Mouse (Mus musculus) hindbrain, embryonic 14.5 days (tissue): ENCODE results near the gene Nfix. TPM values are rescaled to one million over a fixed set of nuclear protein-coding genes. Genes with fewer than 3 reads are reported as not detected.

Source experiments
- ATAC-seq: fragments of 200-750 bp; cut with Nextera tagmentation; 2 replicates; pipeline ENCODE4 v1.8.0; 2017; ENCODE audit warnings: moderate number of reproducible peaks, mild to moderate bottlenecking, moderate TSS enrichment, moderate library complexity; ENCODE audit not compliant: low FRiP score
- DNase-seq: peaks from one replicate; pipeline ENCODE4 v3.0.0-alpha.2; 2015; ENCODE audit warnings: low spot score
- H3K27ac ChIP-seq: fragments of 300-500 bp; sonication (generic); 2 replicates; pipeline ENCODE4 v1.5.1; 2014; ENCODE audit warnings: mild to moderate bottlenecking, moderate library complexity
- H3K27me3 ChIP-seq: fragments of 300-500 bp; sonication (generic); 2 replicates; pipeline ENCODE4 v1.6.1; 2014; ENCODE audit warnings: mild to moderate bottlenecking, low read length, mixed read lengths; ENCODE audit not compliant: control insufficient read depth, insufficient read depth
- H3K36me3 ChIP-seq: fragments of 300-500 bp; sonication (generic); replicated peaks from 2 replicates; pipeline ENCODE4 v1.6.1; 2014; ENCODE audit not compliant: control insufficient read depth, insufficient read depth
- H3K4me1 ChIP-seq: fragments of 300-500 bp; sonication (generic); replicated peaks from 2 replicates; pipeline ENCODE4 v1.6.1; 2014; ENCODE audit warnings: antibody characterized with exemption, low read length, mixed read lengths; ENCODE audit not compliant: control insufficient read depth, insufficient read depth
- H3K4me2 ChIP-seq: fragments of 300-500 bp; sonication (generic); replicated peaks from 2 replicates; pipeline ENCODE4 v1.6.1; 2014; ENCODE audit warnings: mild to moderate bottlenecking, moderate library complexity
- H3K4me3 ChIP-seq: fragments of 300-500 bp; sonication (generic); replicated peaks from 2 replicates; pipeline ENCODE4 v1.5.1; 2014; ENCODE audit warnings: mild to moderate bottlenecking, low read length
- H3K9ac ChIP-seq: fragments of 300-500 bp; sonication (generic); 2 replicates; pipeline ENCODE4 v1.6.1; 2014
- H3K9me3 ChIP-seq: fragments of 300-500 bp; sonication (generic); 2 replicates; pipeline ENCODE4 v1.6.1; 2016; ENCODE audit warnings: low read length; ENCODE audit not compliant: control insufficient read depth
- WGBS: fragments of 180-500 bp; shearing (Covaris S2); extraction: QIAGEN DNeasy Blood & Tissue Kit; methylation state at CpG from one replicate; pipeline ENCODE4 v1.1.7; 2014; 5-methylcytosine and 5-hydroxymethylcytosine counted together
- polyA plus RNA-seq: library from polyadenylated mRNA; unstranded; fragments of >200 nt; fragmentation: Nextera tagmentation; extraction: Ambion mirVana; gene quantifications from 2 replicates; pipeline ENCODE4 v1.2.1, GENCODE M21; 2014

The Nfix gene
- polyA plus RNA-seq, 1 experiment from 2014 or later = 82.4 TPM

DNA sequence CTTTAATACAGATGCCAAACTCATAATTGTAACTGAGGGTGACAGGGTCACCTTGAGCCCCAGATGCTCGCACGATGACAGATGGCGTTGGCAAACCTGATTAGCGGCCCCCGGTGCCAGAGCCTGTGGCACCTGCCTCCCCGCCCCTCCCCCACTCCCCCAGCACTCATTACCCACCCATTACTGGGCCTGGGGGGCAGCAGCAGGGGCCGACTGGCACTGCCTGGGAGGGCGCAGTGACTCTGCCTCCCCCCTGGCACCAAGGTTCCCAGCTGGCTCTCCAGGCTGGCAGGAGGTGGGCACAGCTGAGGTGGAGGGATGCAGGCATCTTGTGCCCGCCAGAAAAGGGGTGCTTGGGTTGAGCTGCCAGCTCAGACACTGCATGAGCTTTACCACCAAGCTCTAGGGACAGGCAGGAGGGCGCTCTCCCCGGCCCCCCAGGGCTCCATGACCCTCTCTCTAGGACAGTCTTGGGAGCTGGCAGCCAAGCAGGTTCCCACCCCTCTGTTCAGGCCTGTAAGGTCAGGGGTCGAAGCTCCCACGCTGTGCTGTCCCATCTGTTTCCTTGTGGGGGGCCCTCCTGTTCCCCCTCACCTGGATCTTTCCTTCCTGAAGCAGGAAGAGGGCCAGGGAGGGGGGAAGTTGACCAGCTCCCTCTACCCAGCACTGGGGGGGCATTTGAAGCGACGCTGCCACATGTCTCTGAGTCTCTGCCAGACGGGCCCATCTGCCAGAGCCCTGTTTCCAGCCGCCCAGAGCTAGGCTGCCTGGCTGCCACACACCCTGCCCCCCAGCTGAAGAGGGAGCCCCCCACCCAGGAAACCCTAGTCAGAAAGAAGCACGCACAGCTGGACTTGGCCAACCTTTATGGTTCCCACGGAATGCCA, 14.7 kb upstream of the Nfix start:
- Histone ChIP-seq H3K4me1 (peaks cover 15% of the 10 kb centered on the region), H3K9me3 (no peaks in the 10 kb centered on the region), H3K9ac (0 out of 2 replicates have a peak overlapping the region, but pooled peaks have one; percentile 4), H3K4me2 (0 out of 2 replicates have a peak overlapping the region, but pooled peaks have one; percentile 5), H3K27me3 (peaks cover 9% of the 10 kb centered on the region), H3K36me3 (no peaks in the 10 kb centered on the region), H3K27ac (peak overlapping the region; percentile 81), H3K4me3 (no peak overlapping the region)
- DNase-seq (peak; percentile 53), ATAC-seq (peak; percentile 47)
- 22% methylated on average over 19 of the region's 19 CpGs for WGBS

- Histone ChIP-seq H3K27ac (peak overlapping the region; percentile 81), H3K9me3 (no peaks in the 10 kb centered on the region), H3K27me3 (peaks cover 9% of the 10 kb centered on the region), H3K4me2 (no peak overlapping the region), H3K4me3 (no peak overlapping the region), H3K4me1 (peaks cover 15% of the 10 kb centered on the region), H3K9ac (no peak overlapping the region), H3K36me3 (no peaks in the 10 kb centered on the region)
- WGBS = 74% methylated on average over 11 of the region's 11 CpGs
- peak; percentile 24 for ATAC-seq
- DNase-seq = no peak
These were observed 14.1 kb upstream of the Nfix start for GRCm38 (mm10) chr8:84814240-84814554.

- Histone ChIP-seq H3K9ac (no peak overlapping the region), H3K27me3 (peaks cover 9% of the 10 kb centered on the region), H3K27ac (peak overlapping the region; percentile 81), H3K36me3 (no peaks in the 10 kb centered on the region), H3K4me3 (no peak overlapping the region), H3K9me3 (no peaks in the 10 kb centered on the region), H3K4me1 (peaks cover 15% of the 10 kb centered on the region), H3K4me2 (no peak overlapping the region)
- 82% methylated on average over 3 of the region's 3 CpGs for WGBS
- ATAC-seq (no peak), DNase-seq (no peak)
These were observed 13.7 kb upstream of the Nfix start for GRCm38 (mm10) chr8:84813830-84814229.

DNA sequence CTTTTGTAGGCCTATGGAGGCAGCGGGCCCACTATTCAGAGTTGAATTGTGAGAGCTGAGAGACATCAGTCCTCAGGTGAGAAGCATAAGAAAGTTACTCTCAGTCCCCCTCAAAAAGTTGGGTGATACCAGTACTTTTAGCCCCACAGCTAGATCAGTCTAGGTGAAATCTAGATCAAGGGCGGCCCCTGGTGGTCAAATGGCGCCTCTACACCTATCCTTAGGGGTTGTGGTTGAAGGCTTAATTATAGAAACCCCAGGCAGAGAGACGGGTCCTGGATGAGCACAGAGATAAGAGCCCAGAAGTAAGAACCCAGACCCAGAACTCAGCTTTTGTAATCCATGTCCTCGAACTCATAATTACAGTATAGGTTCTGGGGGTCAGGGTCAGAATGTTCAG, 12.9 kb upstream of the Nfix start:
- no peak for ATAC-seq

DNA sequence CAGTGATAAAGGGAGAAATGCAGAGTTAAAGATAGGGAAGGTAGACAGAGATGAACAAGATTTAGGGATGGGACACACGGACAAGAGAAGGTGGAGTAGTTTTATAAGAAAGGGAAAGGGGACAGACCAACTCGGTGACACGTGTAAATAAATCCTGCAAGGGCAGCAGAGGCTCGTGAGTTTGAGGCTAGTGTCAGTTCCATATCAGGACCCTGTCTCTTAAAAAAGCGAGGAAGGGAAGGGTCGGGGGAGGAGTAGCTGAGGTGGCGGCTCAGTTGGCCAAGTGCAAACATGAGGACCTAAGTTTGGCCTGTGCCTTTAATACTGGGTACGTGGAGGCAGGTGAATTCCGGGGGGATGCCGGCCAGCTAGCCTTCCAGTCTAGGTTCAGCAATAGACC, 11.2 kb upstream of the Nfix start:
- Histone ChIP-seq H3K9ac (peak overlapping the region; percentile 46), H3K36me3 (no peaks in the 10 kb centered on the region), H3K27me3 (peaks cover 20% of the 10 kb centered on the region), H3K9me3 (no peaks in the 10 kb centered on the region), H3K4me1 (peaks cover 15% of the 10 kb centered on the region), H3K4me2 (peak overlapping the region; percentile 54), H3K27ac (peak overlapping the region; percentile 71), H3K4me3 (peak overlapping the region; percentile 26)
- WGBS = 12% methylated on average over 10 of the region's 10 CpGs
- ATAC-seq = no peak
- no peak for DNase-seq

More for the DNA sequence above, 12.9 kb upstream of the Nfix start:
- WGBS = 3% methylated on average over 5 of the region's 5 CpGs
- Histone ChIP-seq H3K9me3 (no peaks in the 10 kb centered on the region), H3K27ac (peak overlapping the region; percentile 81; the same call in 1 of the 2 replicates), H3K4me1 (peaks cover 15% of the 10 kb centered on the region), H3K27me3 (peaks cover 9% of the 10 kb centered on the region), H3K4me2 (no peak overlapping the region), H3K9ac (no peak overlapping the region), H3K4me3 (no peak overlapping the region), H3K36me3 (no peaks in the 10 kb centered on the region)
- peak; percentile 89 for DNase-seq

DNA sequence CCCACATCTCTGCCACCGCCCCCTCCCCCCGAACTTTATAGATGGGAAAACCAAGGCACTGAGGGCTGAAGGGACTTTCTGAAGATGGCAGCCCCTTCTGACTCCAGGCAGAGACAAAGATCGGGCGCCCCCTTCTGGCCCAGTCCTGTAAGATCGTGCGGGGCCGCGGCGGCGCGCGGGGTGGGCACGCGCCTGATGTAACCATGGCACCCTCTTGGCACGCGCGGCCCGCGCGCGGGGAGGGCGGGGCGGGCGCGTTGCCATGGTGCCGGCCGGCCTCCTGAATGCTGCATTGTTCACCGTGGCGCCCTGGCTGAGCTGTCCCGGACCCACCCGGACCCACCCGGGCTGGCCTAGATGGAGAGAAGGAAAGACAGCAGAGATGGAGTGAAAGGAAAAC, 10.8 kb upstream of the Nfix start:
- Histone ChIP-seq H3K9ac (peak overlapping the region; percentile 46), H3K27me3 (peaks cover 20% of the 10 kb centered on the region), H3K9me3 (no peaks in the 10 kb centered on the region), H3K4me2 (peak overlapping the region; percentile 54), H3K4me3 (peak overlapping the region; percentile 26), H3K27ac (peak overlapping the region; percentile 71), H3K36me3 (no peaks in the 10 kb centered on the region), H3K4me1 (peaks cover 15% of the 10 kb centered on the region)
- WGBS = 1% methylated on average over 32 of the region's 32 CpGs
- ATAC-seq (peak; percentile 83), DNase-seq (peak; percentile 91)

DNA sequence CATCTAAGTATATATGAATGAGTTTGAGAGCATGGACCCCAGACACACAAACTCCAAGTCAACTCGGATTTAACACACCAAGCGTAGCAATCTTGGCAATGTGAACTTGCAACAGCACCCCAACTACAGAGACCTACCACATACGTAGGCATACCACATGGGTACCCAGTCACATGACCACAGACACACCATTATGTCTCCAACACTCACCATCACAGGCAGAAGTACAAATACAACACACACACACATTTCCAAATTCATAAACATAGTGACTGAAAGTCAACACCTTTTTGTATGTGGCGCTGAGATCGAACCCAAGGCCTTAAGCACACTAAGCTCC, 9.8 kb upstream of the Nfix start:
- no peak for ATAC-seq

DNA sequence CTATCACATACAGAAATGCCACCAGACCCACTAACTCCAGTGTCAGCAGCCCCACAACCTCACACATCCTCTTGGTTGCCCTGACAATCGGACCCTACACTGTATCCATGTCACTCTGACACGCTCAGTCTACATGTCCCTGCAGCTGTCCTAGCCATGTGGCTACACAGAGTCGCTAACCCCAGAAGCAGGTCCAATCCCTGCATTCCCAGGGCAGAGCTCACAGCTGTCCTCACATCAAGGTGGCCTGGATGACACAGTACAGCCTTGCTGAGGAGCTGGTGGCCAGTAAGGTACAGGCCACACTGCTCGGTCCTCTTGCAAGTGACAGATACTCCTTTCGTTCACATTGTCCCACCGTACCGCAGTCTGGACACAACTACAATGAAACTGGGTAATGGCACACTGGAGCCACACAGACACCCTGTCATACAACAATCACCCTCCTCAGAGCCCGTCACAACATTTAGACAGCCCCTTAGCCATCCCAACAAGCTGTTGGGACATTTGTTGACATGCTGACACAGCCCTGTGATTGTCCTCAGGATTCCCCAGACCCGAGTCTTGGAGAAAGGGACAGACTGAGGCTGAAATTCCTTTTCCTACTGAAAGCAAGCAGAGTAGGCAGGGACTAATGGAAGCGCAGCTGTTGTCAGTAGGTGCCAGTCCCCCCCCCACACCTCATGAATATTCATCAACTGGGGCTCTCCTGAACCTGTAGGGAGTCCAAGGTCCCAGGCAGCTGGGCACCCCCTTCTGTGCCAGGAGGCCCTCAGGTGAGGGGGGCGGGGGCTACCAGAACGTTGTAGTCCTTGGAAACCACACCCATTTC, 9.2 kb upstream of the Nfix start:
- H3K27ac ChIP-seq = peak overlapping the region; percentile 61
- H3K4me1 ChIP-seq = peaks cover 9% of the 10 kb centered on the region
- 41% methylated on average over 12 of the region's 12 CpGs for WGBS
- H3K4me3 ChIP-seq = no peak overlapping the region
- H3K4me2 ChIP-seq = no peak overlapping the region
- no peaks in the 10 kb centered on the region for H3K9me3 ChIP-seq
- peaks cover 30% of the 10 kb centered on the region for H3K27me3 ChIP-seq
- no peak for ATAC-seq
- 0 out of 2 replicates have a peak overlapping the region, but pooled peaks have one; percentile 7 for H3K9ac ChIP-seq
- no peak for DNase-seq
- H3K36me3 ChIP-seq = no peaks in the 10 kb centered on the region

More for the DNA sequence above, 9.8 kb upstream of the Nfix start:
- Histone ChIP-seq H3K9ac (no peak overlapping the region), H3K9me3 (no peaks in the 10 kb centered on the region), H3K36me3 (no peaks in the 10 kb centered on the region), H3K4me1 (peaks cover 13% of the 10 kb centered on the region), H3K4me2 (no peak overlapping the region), H3K27me3 (peaks cover 24% of the 10 kb centered on the region), H3K27ac (0 out of 2 replicates have a peak overlapping the region, but pooled peaks have one; percentile 61), H3K4me3 (no peak overlapping the region)
- WGBS = 76% methylated on average over 5 of the region's 5 CpGs
- DNase-seq = no peak

GRCm38 (mm10) chr8:84806031-84806430, 5.9 kb upstream of the Nfix start:
- H3K27ac ChIP-seq = no peak overlapping the region
- no peak for ATAC-seq
- no peaks in the 10 kb centered on the region for H3K36me3 ChIP-seq
- no peak for DNase-seq
- H3K4me3 ChIP-seq = no peak overlapping the region
- peaks cover 53% of the 10 kb centered on the region for H3K27me3 ChIP-seq
- H3K9me3 ChIP-seq = no peaks in the 10 kb centered on the region
- H3K4me1 ChIP-seq = peaks cover 4% of the 10 kb centered on the region
- H3K9ac ChIP-seq = no peak overlapping the region
- no peak overlapping the region for H3K4me2 ChIP-seq
- WGBS = 94% methylated on average over 5 of the region's 5 CpGs
